Mouse (Mus musculus): ENCODE measurements around the gene Lmf1. TPM values are rescaled to one million over a fixed set of nuclear protein-coding genes. Genes with fewer than 3 reads are reported as not detected.

The Lmf1 gene
- polyA plus RNA-seq, 1 experiment from 2014 or later, result 23.8 TPM

DNA sequence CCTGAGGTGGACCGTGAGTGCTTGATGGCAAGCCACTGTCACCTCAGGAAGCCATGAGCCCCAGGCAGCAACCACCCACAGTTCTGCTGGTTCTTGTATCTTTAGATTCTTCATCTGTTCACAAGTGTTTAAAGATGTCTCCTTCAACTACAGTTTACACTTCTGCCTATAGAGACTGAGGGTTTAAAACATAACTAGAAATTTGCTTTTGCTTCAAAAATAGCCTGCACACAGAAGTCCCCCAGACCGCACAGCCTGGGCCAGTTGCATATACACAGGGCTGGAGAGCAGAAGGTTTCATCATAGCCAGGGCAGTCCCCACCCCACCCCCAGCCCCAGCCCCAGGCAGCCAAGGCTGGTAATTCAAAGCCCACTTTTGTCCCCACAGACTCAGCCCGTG lies 65.9 kb downstream of the Lmf1 start:
- DNase-seq (ENCODE audit: low spot score) (no peak), ATAC-seq (ENCODE audit: insufficient number of reproducible peaks, low FRiP score, low TSS enrichment, low read depth) (no peak)
- 99% methylated on average over 3 of the region's 3 CpGs for WGBS
- Histone ChIP-seq H3K4me2 (ENCODE audit: low read depth, severe bottlenecking) (no peak overlapping the region), H3K9ac (ENCODE audit: low read length) (no peak overlapping the region), H3K4me3 (ENCODE audit: low read depth, low read length) (no peak overlapping the region), H3K27ac (replicated peaks; ENCODE audit: low read depth, low read length) (no peak overlapping the region), H3K36me3 (ENCODE audit: control insufficient read depth, insufficient read depth, low read length) (peaks cover under 1% of the 10 kb centered on the region; the same call in 1 of the 2 replicates), H3K4me1 (ENCODE audit: control insufficient read depth, insufficient read depth, low read length) (peaks cover 14% of the 10 kb centered on the region), H3K9me3 (ENCODE audit: control insufficient read depth, low read length) (no peaks in the 10 kb centered on the region), H3K27me3 (ENCODE audit: control insufficient read depth, insufficient read depth, low read length) (no peaks in the 10 kb centered on the region)

DNA sequence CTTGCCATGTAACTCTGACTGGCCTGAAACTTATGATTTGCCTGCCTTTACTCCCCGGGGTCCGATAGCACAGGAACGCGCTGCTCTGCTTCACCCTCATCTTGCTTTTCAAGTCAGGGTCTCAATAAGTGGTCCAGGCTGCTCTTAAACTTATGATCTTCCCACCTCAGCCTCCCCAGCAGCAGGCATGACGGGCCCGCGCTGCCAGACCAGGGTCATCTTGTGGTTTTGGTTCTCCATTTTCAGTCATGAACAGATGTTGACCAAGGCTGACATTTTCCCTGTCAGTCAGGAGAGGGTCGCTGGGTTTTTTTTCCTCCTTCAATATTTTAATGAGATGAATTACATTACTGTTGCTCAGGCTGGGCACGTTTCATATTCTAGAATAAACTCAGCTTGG lies 66.8 kb downstream of the Lmf1 start:
- Histone ChIP-seq H3K27me3 (ENCODE audit: control insufficient read depth, insufficient read depth, low read length) (no peaks in the 10 kb centered on the region), H3K4me1 (ENCODE audit: control insufficient read depth, insufficient read depth, low read length) (peaks cover 14% of the 10 kb centered on the region), H3K4me3 (ENCODE audit: low read depth, low read length) (no peak overlapping the region), H3K9ac (ENCODE audit: low read length) (no peak overlapping the region), H3K4me2 (ENCODE audit: low read depth, severe bottlenecking) (no peak overlapping the region), H3K9me3 (ENCODE audit: control insufficient read depth, low read length) (no peaks in the 10 kb centered on the region), H3K36me3 (ENCODE audit: control insufficient read depth, insufficient read depth, low read length) (peaks cover 2% of the 10 kb centered on the region; the same call in 1 of the 2 replicates), H3K27ac (replicated peaks; ENCODE audit: low read depth, low read length) (no peak overlapping the region)
- WGBS, result 89% methylated on average over 9 of the region's 9 CpGs
- no peak for ATAC-seq (ENCODE audit: insufficient number of reproducible peaks, low FRiP score, low TSS enrichment, low read depth)
- DNase-seq (ENCODE audit: low spot score), result no peak

DNA sequence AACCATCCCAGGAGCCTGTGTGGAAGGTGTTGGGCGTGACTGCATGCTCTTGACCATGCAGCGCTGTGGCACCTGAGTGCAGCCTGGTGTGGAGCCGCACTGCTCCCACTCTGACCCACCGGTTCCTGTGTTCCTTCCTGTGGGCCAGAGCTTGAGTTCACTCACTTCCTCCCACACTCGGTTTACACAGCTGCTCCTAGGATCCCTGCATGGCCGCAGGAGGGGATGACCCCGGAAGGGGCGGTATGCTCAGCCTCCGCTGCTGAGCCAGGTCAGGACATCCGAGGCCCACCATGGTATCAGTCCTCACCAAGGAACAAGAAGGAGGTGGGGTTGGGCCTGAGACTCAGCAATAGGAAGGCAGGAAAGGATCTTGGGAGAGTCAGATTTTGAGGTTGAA lies 69.0 kb downstream of the Lmf1 start:
- H3K4me3 ChIP-seq (ENCODE audit: low read depth, low read length), result no peak overlapping the region
- ATAC-seq (ENCODE audit: insufficient number of reproducible peaks, low FRiP score, low TSS enrichment, low read depth), result no peak
- H3K4me2 ChIP-seq (ENCODE audit: low read depth, severe bottlenecking), result no peak overlapping the region
- H3K36me3 ChIP-seq (ENCODE audit: control insufficient read depth, insufficient read depth, low read length), result peaks cover 2% of the 10 kb centered on the region; the same call in 1 of the 2 replicates
- 94% methylated on average over 10 of the region's 10 CpGs for WGBS
- H3K9ac ChIP-seq (ENCODE audit: low read length), result no peak overlapping the region
- H3K27ac ChIP-seq (replicated peaks; ENCODE audit: low read depth, low read length), result no peak overlapping the region
- no peaks in the 10 kb centered on the region for H3K9me3 ChIP-seq (ENCODE audit: control insufficient read depth, low read length)
- no peak for DNase-seq (ENCODE audit: low spot score)
- peaks cover 10% of the 10 kb centered on the region for H3K4me1 ChIP-seq (ENCODE audit: control insufficient read depth, insufficient read depth, low read length)
- H3K27me3 ChIP-seq (ENCODE audit: control insufficient read depth, insufficient read depth, low read length), result no peaks in the 10 kb centered on the region

DNA sequence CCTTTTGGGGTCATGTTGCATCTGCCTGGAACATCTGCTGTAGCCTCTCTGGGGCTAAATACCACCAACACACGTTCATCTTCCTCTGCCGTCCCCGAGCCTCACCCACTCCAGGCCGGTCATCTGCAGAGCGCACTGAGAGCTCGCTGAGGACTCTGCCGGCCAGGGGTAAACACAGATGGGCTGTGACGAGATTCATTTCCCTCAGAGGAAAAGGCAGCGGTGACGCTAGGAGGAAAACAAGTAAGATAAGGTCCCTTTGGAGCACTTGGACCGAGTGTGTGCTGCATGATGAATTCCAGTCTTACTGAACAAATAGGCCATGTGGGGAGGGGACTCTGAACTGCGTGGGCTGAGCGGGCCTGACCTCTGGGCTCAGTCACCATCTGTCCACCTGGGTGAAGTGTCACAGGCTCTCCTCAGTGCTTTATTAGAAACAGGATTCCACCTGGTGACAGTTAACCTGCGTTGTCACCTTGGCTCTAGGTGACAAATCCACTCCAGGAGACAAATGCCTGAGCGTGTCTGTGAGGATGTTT lies 69.9 kb downstream of the Lmf1 start:
- no peak for ATAC-seq (ENCODE audit: insufficient number of reproducible peaks, low FRiP score, low TSS enrichment, low read depth)
- Histone ChIP-seq H3K36me3 (ENCODE audit: control insufficient read depth, insufficient read depth, low read length) (peaks cover 2% of the 10 kb centered on the region; the same call in 1 of the 2 replicates), H3K4me1 (ENCODE audit: control insufficient read depth, insufficient read depth, low read length) (peaks cover 5% of the 10 kb centered on the region; the same call in 1 of the 2 replicates), H3K9me3 (ENCODE audit: control insufficient read depth, low read length) (no peaks in the 10 kb centered on the region), H3K27ac (replicated peaks; ENCODE audit: low read depth, low read length) (no peak overlapping the region), H3K4me3 (ENCODE audit: low read depth, low read length) (no peak overlapping the region), H3K9ac (ENCODE audit: low read length) (no peak overlapping the region), H3K27me3 (ENCODE audit: control insufficient read depth, insufficient read depth, low read length) (no peaks in the 10 kb centered on the region), H3K4me2 (ENCODE audit: low read depth, severe bottlenecking) (no peak overlapping the region)
- 52% methylated on average over 15 of the region's 15 CpGs for WGBS
- no peak for DNase-seq (ENCODE audit: low spot score)

DNA sequence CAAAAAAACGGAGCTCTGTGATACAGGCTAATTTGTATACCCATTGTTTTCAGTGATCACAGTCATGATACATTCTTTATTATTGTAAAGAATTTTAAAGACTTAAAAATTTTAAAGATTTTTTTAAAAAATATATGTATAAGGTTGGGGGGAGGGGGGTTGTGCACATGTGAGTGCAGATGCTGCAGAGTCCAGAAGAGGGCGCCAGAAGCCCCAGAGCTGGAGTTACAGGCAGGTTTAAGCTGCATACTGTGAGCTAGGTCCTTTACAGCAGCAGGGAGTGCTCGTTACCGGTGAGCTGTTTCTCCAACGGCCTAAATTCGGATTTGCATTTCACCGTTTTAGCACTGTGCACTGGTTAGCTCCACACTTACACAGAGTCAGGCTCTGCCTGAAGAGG lies 71.8 kb downstream of the Lmf1 start:
- Histone ChIP-seq H3K27me3 (ENCODE audit: control insufficient read depth, insufficient read depth, low read length) (no peaks in the 10 kb centered on the region), H3K27ac (replicated peaks; ENCODE audit: low read depth, low read length) (no peak overlapping the region), H3K36me3 (ENCODE audit: control insufficient read depth, insufficient read depth, low read length) (peaks cover 2% of the 10 kb centered on the region; the same call in 1 of the 2 replicates), H3K9me3 (ENCODE audit: control insufficient read depth, low read length) (no peaks in the 10 kb centered on the region), H3K4me2 (ENCODE audit: low read depth, severe bottlenecking) (no peak overlapping the region), H3K4me1 (ENCODE audit: control insufficient read depth, insufficient read depth, low read length) (peaks cover 3% of the 10 kb centered on the region; the same call in 1 of the 2 replicates), H3K4me3 (ENCODE audit: low read depth, low read length) (no peak overlapping the region), H3K9ac (ENCODE audit: low read length) (no peak overlapping the region)
- WGBS, result 83% methylated on average over 7 of the region's 7 CpGs
- DNase-seq (ENCODE audit: low spot score), result no peak
- ATAC-seq (ENCODE audit: insufficient number of reproducible peaks, low FRiP score, low TSS enrichment, low read depth), result no peak

DNA sequence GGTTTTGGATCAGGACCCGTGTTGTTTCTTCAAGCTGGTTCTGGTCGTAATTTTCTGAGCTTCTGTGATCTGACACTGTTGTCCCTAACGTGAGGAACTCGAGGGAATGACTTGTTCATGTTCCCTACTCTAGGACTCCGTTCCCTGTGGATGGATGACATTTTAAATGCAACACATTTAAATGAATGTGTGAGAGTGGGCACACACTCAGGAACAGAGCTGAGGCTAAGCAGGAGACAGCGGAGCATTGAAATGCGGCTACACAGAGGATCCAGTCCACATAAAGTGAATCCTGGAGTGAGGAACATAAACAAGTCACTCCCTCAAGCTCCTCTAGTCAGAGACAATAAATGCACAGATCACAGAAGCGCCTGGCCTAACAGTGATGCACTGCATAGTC lies 73.4 kb downstream of the Lmf1 start:
- WGBS, result 76% methylated on average over 8 of the region's 8 CpGs
- H3K36me3 ChIP-seq (ENCODE audit: control insufficient read depth, insufficient read depth, low read length), result peaks cover 5% of the 10 kb centered on the region
- H3K4me1 ChIP-seq (ENCODE audit: control insufficient read depth, insufficient read depth, low read length), result peaks cover 14% of the 10 kb centered on the region
- H3K27ac ChIP-seq (replicated peaks; ENCODE audit: low read depth, low read length), result no peak overlapping the region
- H3K9me3 ChIP-seq (ENCODE audit: control insufficient read depth, low read length), result no peaks in the 10 kb centered on the region
- H3K9ac ChIP-seq (ENCODE audit: low read length), result no peak overlapping the region
- H3K4me3 ChIP-seq (ENCODE audit: low read depth, low read length), result no peak overlapping the region
- DNase-seq (ENCODE audit: low spot score) (no peak), ATAC-seq (ENCODE audit: insufficient number of reproducible peaks, low FRiP score, low TSS enrichment, low read depth) (no peak)
- no peak overlapping the region for H3K4me2 ChIP-seq (ENCODE audit: low read depth, severe bottlenecking)
- H3K27me3 ChIP-seq (ENCODE audit: control insufficient read depth, insufficient read depth, low read length), result no peaks in the 10 kb centered on the region

DNA sequence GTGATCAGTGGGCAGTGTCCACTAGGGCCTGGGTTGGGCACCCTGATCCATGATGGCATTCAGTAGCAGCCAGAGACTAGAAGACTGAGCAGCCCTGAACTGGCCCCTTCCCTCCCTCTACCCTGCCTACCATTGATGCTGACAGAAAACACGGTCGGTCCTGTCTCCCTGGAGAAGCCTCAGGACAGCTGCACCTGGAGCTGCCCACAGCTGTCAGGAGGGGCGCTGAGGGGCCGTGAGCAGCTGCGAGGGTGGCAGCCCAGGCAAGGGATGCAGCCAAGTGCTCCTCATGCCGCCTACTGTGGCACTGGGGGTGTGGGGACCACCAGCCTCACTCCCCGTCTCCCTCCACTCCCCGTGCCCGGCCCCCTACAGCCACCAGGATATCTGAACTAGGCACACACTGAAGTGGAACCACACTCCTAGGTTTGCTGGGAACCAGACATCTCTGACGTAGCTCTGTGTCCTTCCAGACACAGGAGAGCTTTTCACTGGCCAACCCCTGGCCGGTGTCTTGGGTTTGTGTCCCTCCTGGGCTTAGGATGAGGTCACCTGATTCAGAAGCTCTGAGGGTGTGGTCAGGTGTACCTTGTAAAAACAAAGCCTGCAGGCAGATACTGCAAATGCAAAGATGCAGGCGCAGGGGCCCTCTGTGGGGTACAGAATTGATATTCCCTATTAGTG lies 77.4 kb downstream of the Lmf1 start:
- peaks cover 3% of the 10 kb centered on the region; the same call in 1 of the 2 replicates for H3K36me3 ChIP-seq (ENCODE audit: control insufficient read depth, insufficient read depth, low read length)
- no peaks in the 10 kb centered on the region for H3K9me3 ChIP-seq (ENCODE audit: control insufficient read depth, low read length)
- no peak overlapping the region for H3K4me2 ChIP-seq (ENCODE audit: low read depth, severe bottlenecking)
- no peak for DNase-seq (ENCODE audit: low spot score)
- 60% methylated on average over 12 of the region's 12 CpGs for WGBS
- no peak overlapping the region for H3K4me3 ChIP-seq (ENCODE audit: low read depth, low read length)
- no peak overlapping the region; the same call in 1 of the 2 replicates for H3K27ac ChIP-seq (replicated peaks; ENCODE audit: low read depth, low read length)
- ATAC-seq (ENCODE audit: insufficient number of reproducible peaks, low FRiP score, low TSS enrichment, low read depth), result peak; percentile 44; the same call in 1 of the 2 replicates
- H3K9ac ChIP-seq (ENCODE audit: low read length), result no peak overlapping the region
- no peaks in the 10 kb centered on the region for H3K27me3 ChIP-seq (ENCODE audit: control insufficient read depth, insufficient read depth, low read length)
- H3K4me1 ChIP-seq (ENCODE audit: control insufficient read depth, insufficient read depth, low read length), result peaks cover 14% of the 10 kb centered on the region

DNA sequence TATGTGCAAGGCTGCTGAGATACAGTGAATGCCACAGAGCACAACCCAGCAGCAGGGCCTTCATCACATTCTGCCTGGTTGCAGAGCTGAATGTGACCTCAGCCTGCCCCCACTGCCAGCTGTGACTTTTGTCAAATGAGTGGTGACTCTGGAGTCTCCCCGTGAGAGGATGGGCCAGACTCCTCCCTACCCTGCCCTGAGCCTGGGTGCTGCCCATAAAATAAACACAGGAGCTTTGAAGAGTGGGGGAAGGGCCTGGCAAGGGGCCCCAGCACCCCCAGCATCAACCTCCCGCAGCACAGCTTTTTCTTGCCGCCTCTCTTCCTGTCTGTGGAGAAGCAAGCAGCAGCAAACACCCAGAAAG lies 77.9 kb downstream of the Lmf1 start:
- DNase-seq (ENCODE audit: low spot score) (no peak), ATAC-seq (ENCODE audit: insufficient number of reproducible peaks, low FRiP score, low TSS enrichment, low read depth) (0 out of 2 replicates have a peak, but pooled peaks have one; percentile 35)
- Histone ChIP-seq H3K27me3 (ENCODE audit: control insufficient read depth, insufficient read depth, low read length) (no peaks in the 10 kb centered on the region), H3K27ac (replicated peaks; ENCODE audit: low read depth, low read length) (no peak overlapping the region), H3K4me1 (ENCODE audit: control insufficient read depth, insufficient read depth, low read length) (peaks cover 14% of the 10 kb centered on the region), H3K9me3 (ENCODE audit: control insufficient read depth, low read length) (no peaks in the 10 kb centered on the region), H3K4me2 (ENCODE audit: low read depth, severe bottlenecking) (no peak overlapping the region), H3K9ac (ENCODE audit: low read length) (no peak overlapping the region), H3K4me3 (ENCODE audit: low read depth, low read length) (no peak overlapping the region), H3K36me3 (ENCODE audit: control insufficient read depth, insufficient read depth, low read length) (peaks cover 3% of the 10 kb centered on the region; the same call in 1 of the 2 replicates)
- WGBS, result 3% methylated on average over 3 of the region's 3 CpGs
